Mouse (Mus musculus) forebrain, embryonic 10.5 days (tissue): Measurements from ENCODE around the gene Rpp14. TPM values are rescaled to one million over a fixed set of nuclear protein-coding genes. Genes with fewer than 3 reads are reported as not detected.

Experiments
- DNase-seq: peaks from one replicate; pipeline ENCODE4 v3.0.0-alpha.2; 2017; ENCODE audit warnings: low spot score; ENCODE audit errors: extremely low spot score
- H3K27ac ChIP-seq: fragments of 300-500 bp; sonication (generic); 2 replicates; pipeline ENCODE4 v1.5.1; 2016; ENCODE audit warnings: mild to moderate bottlenecking
- H3K27me3 ChIP-seq: fragments of 300-500 bp; sonication (generic); 2 replicates; pipeline ENCODE4 v1.6.1; 2016; ENCODE audit warnings: mild to moderate bottlenecking; ENCODE audit not compliant: poor library complexity, severe bottlenecking
- H3K36me3 ChIP-seq: fragments of 300-500 bp; sonication (generic); replicated peaks from 2 replicates; pipeline ENCODE4 v1.6.1; 2016; ENCODE audit warnings: mild to moderate bottlenecking, moderate library complexity
- H3K4me1 ChIP-seq: fragments of 300-500 bp; sonication (generic); 2 replicates; pipeline ENCODE4 v1.6.1; 2016
- H3K4me3 ChIP-seq: fragments of 300-500 bp; sonication (generic); 2 replicates; pipeline ENCODE4 v1.5.1; 2016; ENCODE audit warnings: mild to moderate bottlenecking, moderate library complexity
- H3K9me3 ChIP-seq: fragments of 300-500 bp; sonication (generic); 2 replicates; pipeline ENCODE4 v1.6.1; 2016; ENCODE audit warnings: mild to moderate bottlenecking, moderate library complexity
- WGBS: fragments of 180-500 bp; shearing (Covaris S2); methylation state at CpG from one replicate; pipeline ENCODE4 v1.1.7; 2016; 5-methylcytosine and 5-hydroxymethylcytosine counted together
- polyA plus RNA-seq: library from polyadenylated mRNA; unstranded; fragments of >200 nt; fragmentation: Nextera tagmentation; extraction: Ambion mirVana; gene quantifications from 2 replicates; pipeline ENCODE4 v1.2.1, GENCODE M21; 2016

Gene Rpp14
- polyA plus RNA-seq, 1 experiment from 2014 or later, result 61.0 TPM

DNA sequence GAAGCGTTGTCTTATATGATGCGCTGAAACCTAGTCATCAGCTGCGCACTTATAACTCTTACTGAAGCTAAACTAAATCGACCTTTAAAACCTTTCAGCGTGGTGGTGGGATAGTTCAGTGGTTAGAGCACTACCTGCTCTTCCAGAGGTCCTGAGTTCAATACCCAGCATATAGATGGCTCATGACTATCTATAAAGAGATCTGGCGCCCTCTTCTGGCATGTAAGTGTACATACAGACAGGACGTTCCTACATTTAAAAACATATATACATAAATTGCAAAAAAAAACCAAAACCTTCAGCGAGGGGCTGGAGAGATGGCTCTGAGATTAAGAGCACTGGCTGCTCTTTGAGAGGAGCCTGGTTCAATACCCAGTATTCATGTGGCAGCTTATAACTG lies 35.8 kb upstream of the Rpp14 start:
- Histone ChIP-seq H3K27me3 (no peaks in the 10 kb centered on the region), H3K9me3 (no peaks in the 10 kb centered on the region), H3K4me3 (no peak overlapping the region), H3K36me3 (peaks cover 40% of the 10 kb centered on the region), H3K4me1 (no peaks in the 10 kb centered on the region), H3K27ac (no peak overlapping the region)
- DNase-seq, result no peak
- 66% methylated on average over 8 of the region's 8 CpGs for WGBS

DNA sequence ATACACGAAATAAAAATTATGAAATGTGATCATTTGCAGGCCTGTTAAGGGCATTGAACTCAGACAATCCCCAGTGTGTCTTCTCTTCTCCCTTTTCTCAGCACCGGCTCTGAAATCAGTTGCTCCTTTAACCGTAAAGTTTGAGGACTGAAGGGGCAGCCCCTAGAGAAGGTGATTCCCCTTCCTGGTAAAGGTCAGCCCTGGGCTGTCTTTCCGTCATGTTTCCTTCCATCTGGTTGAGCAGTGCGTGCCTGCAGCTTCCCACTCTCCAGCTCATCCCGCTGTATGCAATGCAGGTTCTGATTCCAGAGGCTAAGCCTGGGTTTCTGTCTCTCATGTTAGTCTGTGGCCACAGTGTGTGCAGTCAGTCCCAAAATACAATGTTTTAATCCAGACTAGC lies 35.4 kb upstream of the Rpp14 start:
- 86% methylated on average over 6 of the region's 6 CpGs for WGBS
- Histone ChIP-seq H3K27ac (no peak overlapping the region), H3K4me3 (no peak overlapping the region), H3K27me3 (no peaks in the 10 kb centered on the region), H3K36me3 (peaks cover 42% of the 10 kb centered on the region), H3K9me3 (no peaks in the 10 kb centered on the region), H3K4me1 (no peaks in the 10 kb centered on the region)
- DNase-seq, result no peak

DNA sequence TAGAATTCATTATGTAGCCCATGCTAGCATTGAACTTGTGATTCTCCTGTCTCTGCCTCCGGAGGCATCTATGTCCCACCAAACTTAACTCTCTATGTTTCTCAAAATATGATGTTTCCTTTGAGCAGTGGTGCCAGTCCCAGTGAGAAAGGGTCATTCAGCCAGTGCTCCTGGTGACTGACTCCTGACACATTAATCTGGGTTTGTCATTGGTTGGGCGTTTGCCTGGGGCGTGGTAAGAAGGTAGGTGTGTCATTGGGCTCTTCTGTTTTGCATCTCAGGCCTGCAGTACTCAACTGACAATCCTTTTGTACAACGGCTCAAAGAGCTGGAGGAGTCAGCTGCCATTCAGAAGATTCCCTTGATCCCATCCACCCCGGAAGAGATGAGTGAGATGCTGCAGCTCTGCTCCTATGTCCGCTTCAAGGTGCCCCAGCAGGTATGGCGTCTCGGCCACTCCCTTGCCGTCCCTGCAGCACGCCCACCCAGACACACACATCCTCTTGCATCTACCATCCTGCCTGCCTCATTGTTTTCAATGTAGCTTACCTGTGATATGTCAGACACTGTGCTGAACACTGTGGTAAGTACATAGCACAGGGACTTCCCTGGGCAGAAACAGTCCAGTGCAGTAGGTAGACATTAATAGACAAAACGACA lies 34.9 kb upstream of the Rpp14 start:
- Histone ChIP-seq H3K27ac (no peak overlapping the region), H3K4me3 (no peak overlapping the region), H3K36me3 (peaks cover 46% of the 10 kb centered on the region), H3K9me3 (no peaks in the 10 kb centered on the region), H3K27me3 (no peaks in the 10 kb centered on the region), H3K4me1 (no peaks in the 10 kb centered on the region)
- no peak for DNase-seq
- whole genome bisulfite sequencing, result 86% methylated on average over 11 of the region's 11 CpGs

DNA sequence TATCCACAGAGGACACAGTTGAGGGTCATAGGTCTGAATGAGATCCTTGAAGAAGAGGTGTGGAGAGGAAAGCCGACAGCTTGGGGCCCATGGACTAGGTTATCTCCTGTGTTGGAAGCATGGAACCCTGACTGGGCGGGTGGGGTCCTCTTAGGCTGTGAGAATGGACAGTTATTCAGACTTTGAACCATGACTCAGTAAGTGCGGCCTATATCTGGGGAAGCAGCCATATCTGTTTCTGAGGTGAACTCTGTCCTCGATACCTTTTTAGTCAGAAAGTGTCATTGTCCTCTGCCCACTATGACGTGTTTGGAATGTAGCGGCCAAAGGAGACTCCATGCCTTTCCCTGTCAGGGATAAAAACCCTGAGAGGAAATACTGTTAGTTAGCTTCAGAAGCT lies 33.3 kb upstream of the Rpp14 start:
- H3K36me3 ChIP-seq, result peaks cover 50% of the 10 kb centered on the region
- no peaks in the 10 kb centered on the region for H3K27me3 ChIP-seq
- H3K4me1 ChIP-seq, result no peaks in the 10 kb centered on the region
- H3K27ac ChIP-seq, result no peak overlapping the region
- no peaks in the 10 kb centered on the region for H3K9me3 ChIP-seq
- no peak overlapping the region for H3K4me3 ChIP-seq
- no peak for DNase-seq
- WGBS, result 94% methylated on average over 6 of the region's 6 CpGs

DNA sequence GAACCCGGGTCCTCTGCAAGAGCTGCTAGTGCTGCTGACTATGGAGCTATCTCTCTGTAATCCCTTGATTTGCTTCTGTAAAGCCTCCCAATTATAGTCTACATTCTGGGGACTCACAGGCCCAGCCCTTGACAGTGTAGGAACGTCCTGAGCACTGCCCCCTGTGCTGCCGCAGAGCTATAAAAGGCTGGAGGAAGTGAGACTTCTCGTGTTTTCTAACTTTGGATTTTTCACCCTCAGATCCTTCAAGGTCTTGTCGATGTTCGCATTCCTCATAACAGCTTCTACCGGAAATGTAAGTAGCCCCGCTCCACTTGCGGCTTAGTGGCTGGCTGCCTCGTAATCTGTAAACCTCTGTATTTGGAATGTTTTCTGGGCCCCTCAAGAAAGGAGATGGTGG lies 30.8 kb upstream of the Rpp14 start:
- WGBS, result 89% methylated on average over 10 of the region's 10 CpGs
- Histone ChIP-seq H3K36me3 (peaks cover 45% of the 10 kb centered on the region), H3K27ac (no peak overlapping the region), H3K27me3 (no peaks in the 10 kb centered on the region), H3K9me3 (no peaks in the 10 kb centered on the region), H3K4me1 (peaks cover 6% of the 10 kb centered on the region), H3K4me3 (no peak overlapping the region)
- DNase-seq, result no peak

DNA sequence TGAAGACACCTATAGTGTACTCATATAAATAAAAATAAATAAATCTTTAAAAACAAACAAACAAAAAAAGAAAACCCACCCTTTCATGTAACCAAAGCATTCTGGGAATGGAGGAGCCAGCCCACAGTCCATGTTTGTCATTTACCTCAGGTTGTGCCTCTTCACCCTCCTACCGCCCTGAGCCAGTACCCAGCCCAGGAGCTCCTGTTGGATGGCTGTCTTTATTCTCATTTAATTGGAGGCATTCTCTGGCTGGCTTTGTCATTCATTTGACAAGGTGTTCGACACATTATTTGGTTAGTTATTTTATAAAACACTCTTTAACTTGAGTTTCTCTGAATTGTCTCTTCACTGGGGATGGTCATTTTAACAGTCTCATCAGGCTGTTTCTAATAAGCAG lies 28.3 kb upstream of the Rpp14 start:
- DNase-seq, result no peak
- H3K36me3 ChIP-seq, result peaks cover 39% of the 10 kb centered on the region
- no peak overlapping the region for H3K4me3 ChIP-seq
- WGBS, result 92% methylated on average over 2 of the region's 2 CpGs
- H3K4me1 ChIP-seq, result peaks cover 14% of the 10 kb centered on the region
- no peak overlapping the region for H3K27ac ChIP-seq
- no peaks in the 10 kb centered on the region for H3K27me3 ChIP-seq
- no peaks in the 10 kb centered on the region for H3K9me3 ChIP-seq

DNA sequence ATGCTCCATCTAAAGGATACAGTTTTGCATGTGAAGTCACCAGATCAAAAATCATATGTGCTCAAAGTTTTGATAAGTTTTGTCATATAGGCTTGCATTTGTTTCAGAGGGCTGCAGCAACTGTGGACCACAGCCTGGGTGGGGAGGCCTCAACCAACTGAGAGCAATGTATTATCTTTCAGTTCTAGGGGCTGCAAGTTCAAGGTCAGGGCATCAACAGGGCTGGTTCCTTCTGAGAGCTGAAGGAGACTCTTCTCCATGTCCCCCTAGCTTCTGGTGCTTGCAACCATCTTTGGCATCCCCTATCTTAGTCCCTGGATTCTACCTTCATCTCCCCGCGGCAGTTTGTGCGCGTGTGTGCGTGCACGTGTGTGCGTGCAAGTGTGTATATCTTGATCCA lies 27.5 kb upstream of the Rpp14 start:
- no peak overlapping the region for H3K4me3 ChIP-seq
- DNase-seq, result no peak
- no peaks in the 10 kb centered on the region for H3K27me3 ChIP-seq
- peaks cover 14% of the 10 kb centered on the region for H3K4me1 ChIP-seq
- 98% methylated on average over 7 of the region's 7 CpGs for WGBS
- peaks cover 32% of the 10 kb centered on the region for H3K36me3 ChIP-seq
- no peak overlapping the region for H3K27ac ChIP-seq
- H3K9me3 ChIP-seq, result no peaks in the 10 kb centered on the region

DNA sequence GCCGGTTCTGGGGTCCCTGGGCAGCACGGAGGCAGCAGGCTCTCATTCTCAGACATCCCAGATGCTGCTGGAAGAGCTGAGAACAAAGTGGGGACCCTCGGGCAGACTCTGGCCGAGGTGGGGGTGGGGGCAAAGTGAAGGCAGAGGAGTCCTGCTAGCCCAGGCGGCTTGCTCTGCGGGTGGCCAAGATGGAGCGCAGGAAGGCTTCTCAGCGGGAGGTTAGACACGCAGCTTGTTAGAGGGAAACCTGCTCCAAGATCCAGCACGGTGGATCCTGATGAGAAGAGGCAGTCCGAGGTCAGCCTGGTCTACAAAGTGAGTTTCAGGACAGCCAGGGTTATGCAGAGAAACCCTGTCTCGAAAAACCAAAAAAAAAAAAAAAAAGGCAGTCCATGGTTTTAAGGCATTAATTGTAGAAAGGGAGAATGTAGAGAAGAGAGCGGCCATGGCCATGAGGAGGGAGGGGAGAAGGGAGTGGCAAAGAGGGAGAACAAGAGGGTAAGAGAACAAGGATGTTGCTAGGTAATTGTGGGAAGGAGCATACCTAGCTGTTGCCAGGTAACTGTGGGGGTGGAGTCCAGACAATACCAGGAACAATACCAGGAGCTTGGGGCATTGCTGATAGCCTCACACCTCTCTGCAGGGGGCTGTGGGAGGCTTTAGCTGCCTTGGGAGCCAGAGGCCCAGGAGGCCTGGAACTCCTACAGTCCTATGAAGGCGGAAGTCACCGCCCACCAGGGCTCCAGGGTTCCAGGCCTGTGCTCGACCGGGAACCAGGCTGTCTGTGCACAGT lies 25.7 kb upstream of the Rpp14 start:
- no peaks in the 10 kb centered on the region for H3K27me3 ChIP-seq
- WGBS, result 24% methylated on average over 17 of the region's 17 CpGs
- peaks cover 17% of the 10 kb centered on the region for H3K36me3 ChIP-seq
- H3K4me3 ChIP-seq, result no peak overlapping the region
- peaks cover 14% of the 10 kb centered on the region for H3K4me1 ChIP-seq
- H3K9me3 ChIP-seq, result no peaks in the 10 kb centered on the region
- no peak for DNase-seq
- H3K27ac ChIP-seq, result peak overlapping the region; percentile 62

DNA sequence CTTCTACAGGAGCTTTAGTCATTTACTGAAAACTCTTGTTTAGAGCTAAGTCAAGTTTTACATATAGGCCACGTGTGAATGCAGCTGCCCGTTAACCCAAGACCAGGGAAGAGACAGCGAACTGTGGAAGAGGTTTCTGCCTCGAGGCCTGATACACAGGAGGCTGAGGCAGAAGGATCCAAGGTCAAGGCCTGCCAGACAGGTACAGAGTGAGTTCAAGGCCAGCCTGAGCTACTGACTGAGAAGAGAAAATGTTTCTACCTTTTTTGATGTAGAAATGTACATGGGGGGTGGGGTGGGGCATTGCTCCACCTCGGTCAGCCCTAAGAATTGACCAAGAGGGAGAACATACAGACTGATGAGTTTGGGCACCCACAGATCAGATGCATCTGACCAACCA lies 24.1 kb upstream of the Rpp14 start:
- WGBS, result 90% methylated on average over 5 of the region's 5 CpGs
- no peak for DNase-seq
- Histone ChIP-seq H3K4me3 (no peak overlapping the region), H3K27ac (no peak overlapping the region), H3K36me3 (peaks cover 9% of the 10 kb centered on the region), H3K4me1 (peaks cover 14% of the 10 kb centered on the region), H3K27me3 (no peaks in the 10 kb centered on the region), H3K9me3 (no peaks in the 10 kb centered on the region)

DNA sequence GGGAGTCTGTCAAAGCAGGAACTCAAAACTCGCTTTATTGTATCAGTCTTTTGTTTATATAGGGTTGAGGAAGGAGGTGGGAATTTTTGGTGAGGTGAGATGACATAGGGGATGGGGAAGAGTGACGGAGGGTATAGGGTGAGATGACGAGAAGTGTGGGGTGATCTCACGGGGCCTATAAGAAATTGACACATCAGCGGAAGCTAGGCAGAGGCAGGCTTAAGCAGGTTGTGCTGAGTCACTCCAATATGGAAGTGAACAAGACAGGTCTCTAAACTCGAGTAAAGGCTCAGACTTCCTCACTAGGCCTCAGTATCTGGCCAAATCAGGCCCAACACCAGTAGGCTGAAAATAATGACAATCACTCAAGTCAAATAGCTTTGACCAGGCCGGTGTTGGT lies 20.2 kb upstream of the Rpp14 start:
- H3K27me3 ChIP-seq, result no peaks in the 10 kb centered on the region
- H3K4me1 ChIP-seq, result peaks cover 23% of the 10 kb centered on the region

DNA sequence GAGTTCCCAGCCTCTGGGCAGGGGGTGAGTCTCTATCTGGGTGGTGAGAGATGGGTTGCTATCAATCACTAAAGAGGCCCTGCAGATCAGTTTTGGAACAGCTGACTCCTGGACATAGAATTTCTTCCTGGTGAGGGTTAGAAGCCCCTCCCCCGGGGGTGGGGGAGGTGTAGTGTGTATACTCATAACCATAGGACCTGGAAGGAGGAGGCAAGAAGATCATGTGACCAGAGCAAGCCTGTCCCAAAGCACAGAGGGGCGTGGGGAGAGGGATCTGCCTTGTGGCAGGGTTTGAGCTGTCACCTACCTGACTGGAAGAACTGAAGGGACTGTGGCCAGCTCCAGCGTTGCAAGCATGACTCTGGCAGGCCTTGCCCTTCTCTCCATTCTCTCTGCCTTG lies 18.1 kb upstream of the Rpp14 start:
- no peak for DNase-seq
- Histone ChIP-seq H3K36me3 (no peaks in the 10 kb centered on the region), H3K9me3 (no peaks in the 10 kb centered on the region), H3K27ac (peak overlapping the region; percentile 72), H3K27me3 (no peaks in the 10 kb centered on the region), H3K4me1 (peaks cover 21% of the 10 kb centered on the region), H3K4me3 (no peak overlapping the region)
- 42% methylated on average over 3 of the region's 3 CpGs for WGBS

More for the DNA sequence above, 20.2 kb upstream of the Rpp14 start:
- no peak for DNase-seq
- H3K36me3 ChIP-seq, result peaks cover 2% of the 10 kb centered on the region; the same call in 1 of the 2 replicates
- H3K9me3 ChIP-seq, result no peaks in the 10 kb centered on the region
- 92% methylated on average over 7 of the region's 7 CpGs for WGBS
- H3K4me3 ChIP-seq, result no peak overlapping the region
- H3K27ac ChIP-seq, result no peak overlapping the region

DNA sequence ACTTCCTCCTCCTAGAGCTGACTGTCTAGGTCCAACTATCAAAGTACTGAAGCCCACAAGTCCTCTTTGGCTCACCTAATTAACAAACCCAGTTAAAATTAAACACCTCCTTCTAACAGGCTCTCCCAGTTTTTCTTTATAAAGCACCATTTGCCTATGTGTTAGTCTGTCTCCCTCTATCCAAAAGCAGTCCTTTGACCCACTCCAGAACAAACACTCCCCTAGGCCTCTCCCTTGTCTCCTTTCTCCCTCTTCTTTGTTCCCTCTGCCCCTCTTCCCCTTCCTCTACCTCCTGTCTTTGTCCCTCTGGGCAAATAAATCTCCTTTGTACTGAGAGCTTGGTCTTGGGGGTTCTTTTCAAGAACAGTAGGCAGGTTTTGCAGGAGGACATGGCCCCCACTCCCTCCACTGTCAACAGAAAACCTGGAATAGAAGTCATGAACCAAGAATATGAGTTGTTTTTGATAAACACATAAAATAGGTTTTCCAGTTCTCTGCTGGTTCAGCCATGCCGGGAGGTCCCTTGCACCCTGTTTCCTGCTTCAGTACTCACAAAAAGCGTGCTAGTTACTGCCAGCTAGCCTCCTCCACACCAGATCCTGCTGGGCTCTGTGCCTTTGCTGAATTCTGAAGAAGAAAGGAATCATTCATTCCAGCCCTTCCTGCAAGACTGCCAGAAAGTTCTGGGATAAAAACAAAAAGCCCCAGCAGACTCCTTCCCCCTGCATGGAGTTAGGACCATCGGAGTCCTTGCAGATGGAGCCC lies 17.4 kb upstream of the Rpp14 start:
- 47% methylated on average over 3 of the region's 3 CpGs for WGBS
- Histone ChIP-seq H3K27me3 (no peaks in the 10 kb centered on the region), H3K9me3 (no peaks in the 10 kb centered on the region), H3K36me3 (no peaks in the 10 kb centered on the region), H3K27ac (peak overlapping the region; percentile 72), H3K4me1 (peaks cover 21% of the 10 kb centered on the region), H3K4me3 (no peak overlapping the region)
- DNase-seq, result no peak
